Mouse (Mus musculus) thymus, postnatal 0 days (tissue): ENCODE measurements around the gene Sar1a. TPM values are rescaled to one million over a fixed set of nuclear protein-coding genes. Genes with fewer than 3 reads are reported as not detected.
A peak's percentile ranks its signal among the peaks of the same experiment; 100 is the strongest.

Experiments
- DNase-seq: peaks from one replicate; pipeline ENCODE4 v3.0.0-alpha.2; 2015; ENCODE audit warnings: low spot score
- polyA plus RNA-seq: library from polyadenylated mRNA; unstranded; fragments of >200 nt; fragmentation: Nextera tagmentation; extraction: Ambion mirVana; gene quantifications from 2 replicates; pipeline ENCODE4 v1.2.1, GENCODE M21; 2015

The Sar1a gene
- polyA plus RNA-seq, 1 experiment from 2014 or later: 154 TPM

DNA sequence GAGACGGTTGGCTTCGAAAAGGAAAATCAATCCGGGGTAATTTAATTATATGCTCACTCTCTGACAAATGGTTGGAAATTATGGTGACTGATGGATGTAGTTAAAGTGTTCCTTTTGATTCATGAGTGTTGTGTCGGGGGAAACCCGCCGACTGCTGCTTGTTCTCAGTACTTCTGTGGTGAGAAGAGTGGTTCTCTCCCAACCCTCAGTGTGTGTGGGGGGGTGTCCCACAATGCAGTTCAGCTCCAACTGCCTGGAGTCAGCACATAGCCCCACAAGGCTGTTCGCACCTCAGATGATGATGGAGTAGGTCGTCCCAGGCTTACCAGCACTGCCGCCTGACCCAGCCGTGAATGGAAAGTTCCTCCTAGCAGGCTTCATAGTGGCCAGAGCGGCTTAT is 49.1 kb downstream of the Sar1a start:
- DNase-seq: no peak

GRCm38 (mm10) chr10:61730171-61730570 is 50.1 kb downstream of the Sar1a start:
- no peak for DNase-seq

GRCm38 (mm10) chr10:61734377-61734776 is 54.3 kb downstream of the Sar1a start:
- DNase-seq: peak; percentile 60

DNA sequence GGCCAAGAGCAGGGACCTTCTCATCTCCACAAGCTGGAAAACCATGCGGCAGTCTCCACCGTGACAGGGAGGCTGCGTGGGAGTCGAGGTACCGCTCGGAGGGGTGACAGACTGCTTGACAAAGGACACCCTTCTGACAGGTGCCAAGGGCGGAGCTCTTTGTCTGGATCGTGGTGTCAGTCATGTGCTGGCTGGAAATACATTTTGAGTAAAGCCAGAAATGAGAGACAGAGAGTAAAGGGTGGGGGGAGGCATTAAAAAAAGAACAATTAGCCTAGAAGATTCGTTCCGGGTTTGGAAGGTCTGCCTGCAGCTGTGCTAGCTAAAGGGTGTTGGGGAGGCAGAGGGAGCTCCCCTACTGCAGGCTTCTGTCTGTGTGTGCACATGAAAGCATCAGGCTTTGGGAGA is 56.6 kb downstream of the Sar1a start:
- DNase-seq: no peak

DNA sequence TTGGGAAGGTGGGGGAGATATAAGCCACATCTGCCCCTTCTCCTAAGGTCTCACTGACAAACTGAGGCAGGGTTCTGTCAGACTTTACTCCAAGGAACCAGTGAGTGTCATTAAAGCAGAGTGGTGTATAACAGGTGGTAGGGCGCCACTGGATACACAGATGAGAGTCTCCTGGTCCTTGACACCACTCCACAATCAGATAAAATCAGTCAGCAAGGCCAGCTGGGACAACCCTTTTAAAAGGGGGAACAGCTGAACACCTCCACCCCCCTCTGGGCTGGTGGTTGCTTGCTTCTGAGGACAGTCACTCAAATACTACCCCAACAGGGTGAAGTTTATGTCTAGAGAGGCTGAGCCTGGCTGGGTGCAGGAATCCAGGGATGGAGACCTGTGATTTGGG is 57.4 kb downstream of the Sar1a start:
- DNase-seq: no peak

GRCm38 (mm10) chr10:61738126-61738525 is 58.0 kb downstream of the Sar1a start:
- DNase-seq: no peak

DNA sequence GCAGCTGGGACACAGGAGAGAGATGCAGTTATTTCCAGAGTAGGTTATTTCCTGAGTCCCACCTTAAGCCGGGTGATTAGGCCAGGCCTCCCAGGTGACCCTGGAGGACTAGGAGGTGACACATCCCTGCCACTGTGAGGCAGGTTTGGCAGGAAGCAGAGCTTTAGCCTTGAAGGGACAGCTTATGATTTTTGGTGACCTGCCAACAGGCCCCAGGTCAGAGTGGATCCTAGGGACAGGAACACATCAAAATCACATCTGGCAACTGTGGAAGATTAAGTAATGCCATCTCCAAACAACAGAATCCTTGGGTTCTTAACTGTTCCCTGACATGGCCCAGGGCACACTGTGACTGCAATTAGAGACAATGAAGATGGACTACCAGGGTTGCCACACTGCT is 61.2 kb downstream of the Sar1a start:
- no peak for DNase-seq

DNA sequence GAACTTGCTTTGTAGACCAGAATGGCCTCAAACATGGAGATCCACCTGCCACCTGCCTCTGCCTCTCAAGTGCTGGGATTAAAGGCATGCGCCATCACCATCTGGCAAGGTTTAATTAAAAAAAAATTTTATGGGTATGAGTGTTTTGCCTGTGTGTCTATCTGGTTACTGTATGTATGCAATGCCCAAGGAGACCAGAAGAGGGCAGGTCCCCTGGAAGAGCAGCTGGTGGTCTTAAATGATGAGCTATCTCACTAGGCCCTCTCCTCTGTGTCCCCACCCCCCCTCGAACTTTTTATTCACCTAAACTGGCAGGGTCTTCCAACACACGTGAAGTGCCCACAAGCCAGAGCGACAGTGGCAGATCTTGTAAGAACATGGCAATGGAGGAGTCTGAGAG is 61.8 kb downstream of the Sar1a start:
- DNase-seq: no peak

DNA sequence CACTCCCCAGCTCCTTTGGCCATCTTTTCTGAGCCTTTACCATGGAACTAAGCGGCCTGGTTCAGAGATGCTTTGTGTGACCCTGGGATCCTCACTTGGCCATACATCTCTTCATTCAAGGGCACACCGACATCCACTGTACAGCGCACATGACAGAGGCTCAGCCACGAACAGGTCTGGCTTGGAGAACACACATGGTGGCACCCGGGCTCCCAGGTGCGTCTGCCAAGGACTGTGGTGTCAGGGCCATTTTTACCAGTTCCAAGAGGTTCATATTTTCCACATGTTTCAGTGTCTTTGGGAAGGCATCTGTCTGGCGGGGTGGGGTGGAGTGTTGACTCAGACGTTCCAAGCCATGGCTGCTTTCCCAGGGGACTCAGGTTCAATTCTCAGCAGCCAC is 62.2 kb downstream of the Sar1a start:
- DNase-seq: no peak

Other genes starting within 250 kb of the Sar1a start
- gene Eif4ebp2, start 227.6 kb upstream of the Sar1a start, polyA plus RNA-seq: 83.7 and 91.5 TPM in 2 replicates
- gene Lrrc20, start 204.5 kb upstream of the Sar1a start, polyA plus RNA-seq: 3.5 and 4.5 TPM in 2 replicates
- 0.04 TPM in 2 replicates for gene Npffr1, start 84.8 kb upstream of the Sar1a start, polyA plus RNA-seq
- 127 and 139 TPM in 2 replicates for gene Ppa1, start 31.7 kb upstream of the Sar1a start, polyA plus RNA-seq
- 23.8 and 26.0 TPM in 2 replicates for gene Tysnd1, start 15.2 kb downstream of the Sar1a start, polyA plus RNA-seq
- 3.8 TPM in 2 replicates for gene Aifm2, start 35.0 kb downstream of the Sar1a start, polyA plus RNA-seq
- gene H2afy2, start 103.8 kb downstream of the Sar1a start, polyA plus RNA-seq: 21.0 and 27.2 TPM in 2 replicates